ENCODE assay signal across 32 mouse cellular contexts in genomic region chr5:144303071-144303470, GRCm38 (mm10).
"Had no signal": no experiment of that assay in that cellular context is flagged by ENCODE, and none has a peak within 500 bp of the region (broad histone marks: within the 10 kb centered on the region; RNA-seq: fewer than 3 reads in every experiment).

No protein-coding gene starts in this region.

- H3K9ac ChIP-seq: heart, embryonic 12.5 days; heart, embryonic 13.5 days; heart, embryonic 15.5 days; hindbrain, embryonic 12.5 days; hindbrain, embryonic 14.5 days; hindbrain, embryonic 15.5 days had no signal

- H3K27me3 ChIP-seq: heart, embryonic 12.5 days; heart, embryonic 13.5 days; heart, embryonic 15.5 days; hindbrain, embryonic 12.5 days; hindbrain, embryonic 15.5 days had no signal

- H3K9me3 ChIP-seq: heart, embryonic 10.5 days; heart, embryonic 12.5 days; heart, embryonic 13.5 days; heart, embryonic 15.5 days; hindbrain, embryonic 10.5 days; hindbrain, embryonic 12.5 days; hindbrain, embryonic 15.5 days had no signal

- H3K4me2 ChIP-seq: heart, embryonic 11.5 days; heart, embryonic 12.5 days; heart, embryonic 13.5 days; heart, embryonic 15.5 days; hindbrain, embryonic 12.5 days; hindbrain, embryonic 14.5 days; hindbrain, embryonic 15.5 days had no signal

- ATAC-seq: hindbrain, embryonic 16.5 days; hindbrain, postnatal 0 days; inflammation-experienced regulatory T-cells, adult 6 months had no signal

- H3K27ac ChIP-seq: heart, adult 2 months; heart, embryonic 10.5 days; heart, embryonic 13.5 days; heart, embryonic 15.5 days; hindbrain, embryonic 10.5 days; hindbrain, embryonic 12.5 days; hindbrain, embryonic 14.5 days; hindbrain, embryonic 15.5 days; hindbrain, postnatal 0 days; kidney, postnatal 0 days; layer of hippocampus, adult 2 months; left cerebral cortex, adult 2 months had no signal

- H3K4me1 ChIP-seq: heart, embryonic 10.5 days; heart, embryonic 12.5 days; heart, embryonic 13.5 days; heart, embryonic 15.5 days; hindbrain, embryonic 10.5 days; hindbrain, embryonic 12.5 days; hindbrain, embryonic 15.5 days had no signal

- H3K36me3 ChIP-seq: heart, embryonic 10.5 days; heart, embryonic 12.5 days; heart, embryonic 13.5 days; heart, embryonic 15.5 days; hindbrain, embryonic 10.5 days; hindbrain, embryonic 12.5 days; hindbrain, embryonic 15.5 days had no signal

- DNase-seq: heart, adult 2 months; heart, postnatal 10 days; heart, postnatal 14 days; heart, postnatal 36 days; heart, postnatal 4 days; kidney, adult 11 months; kidney, adult 18-20 months; kidney, adult 2 months; kidney, adult 8-10 months; kidney, adult 9 months; kidney, postnatal 10 days; kidney, postnatal 14 days; kidney, postnatal 25 days; kidney, postnatal 36 days; kidney, postnatal 4 days; layer of hippocampus, adult 9-11 months; layer of hippocampus, postnatal 36 days had no signal

- H3K4me3 ChIP-seq: heart, adult 2 months; heart, embryonic 10.5 days; heart, embryonic 12.5 days; heart, embryonic 13.5 days; heart, embryonic 15.5 days; hindbrain, embryonic 10.5 days; hindbrain, embryonic 12.5 days; hindbrain, embryonic 15.5 days; layer of hippocampus, adult 2 months; left cerebral cortex, adult 2 months had no signal
